Mouse (Mus musculus) neural tube, embryonic 13.5 days (tissue): ENCODE measurements around the gene Gtf3c6. TPM values are rescaled to one million over a fixed set of nuclear protein-coding genes. Genes with fewer than 3 reads are reported as not detected.

Experiments
- polyA plus RNA-seq: library from polyadenylated mRNA; unstranded; fragments of >200 nt; fragmentation: Nextera tagmentation; extraction: Ambion mirVana; gene quantifications from 2 replicates; pipeline ENCODE4 v1.2.1, GENCODE M21; 2015

Gene Gtf3c6
- polyA plus RNA-seq, 1 experiment from 2014 or later = 108 TPM

Other genes starting within 250 kb of the Gtf3c6 start
- gene Mfsd4b1, start 232.8 kb downstream of the Gtf3c6 start, polyA plus RNA-seq = 0.14 TPM in 1 of 2 replicates, not detected in the other
- 2.7 and 2.9 TPM in 2 replicates for gene Slc16a10, start 115.8 kb downstream of the Gtf3c6 start, polyA plus RNA-seq
- 83.9 and 84.4 TPM in 2 replicates for gene Rpf2, start 11.1 kb downstream of the Gtf3c6 start, polyA plus RNA-seq
- gene Amd1, start 44.1 kb upstream of the Gtf3c6 start, polyA plus RNA-seq = 40.6 and 44.4 TPM in 2 replicates
- 11.1 and 12.5 TPM in 2 replicates for gene Cdk19, start 81.5 kb upstream of the Gtf3c6 start, polyA plus RNA-seq